Mouse (Mus musculus): Measurements from ENCODE around the gene Epha7. TPM values are rescaled to one million over a fixed set of nuclear protein-coding genes. Genes with fewer than 3 reads are reported as not detected.

Gene Epha7
- polyA plus RNA-seq, 1 experiment from 2014 or later, result 5.4 TPM

- Histone ChIP-seq H3K36me3 (ENCODE audit: insufficient read depth, low read length) (no peaks in the 10 kb centered on the region), H3K4me1 (ENCODE audit: insufficient read depth, low read depth, low read length) (no peaks in the 10 kb centered on the region), H3K27me3 (replicated peaks; ENCODE audit: insufficient read depth, low read length) (no peaks in the 10 kb centered on the region), H3K9ac (replicated peaks; ENCODE audit: low read depth) (no peak overlapping the region), H3K4me3 (ENCODE audit: low read depth, low read length) (no peak overlapping the region), H3K27ac (ENCODE audit: low read length) (no peak overlapping the region), H3K4me2 (replicated peaks; ENCODE audit: low read depth, low read length) (no peak overlapping the region), H3K9me3 (ENCODE audit: low read length) (no peaks in the 10 kb centered on the region)
- 55% methylated on average over 3 of the region's 3 CpGs for WGBS
- ATAC-seq, result no peak
- TF ChIP-seq CTCF (IDR thresholded peaks at IDR 0.05) (no peak), EP300 (IDR thresholded peaks at IDR 0.05) (no peak)
- no peak for DNase-seq (ENCODE audit: low spot score)
Measured at GRCm38 (mm10) chr4:28890102-28890501, 77.2 kb downstream of the Epha7 start.

DNA sequence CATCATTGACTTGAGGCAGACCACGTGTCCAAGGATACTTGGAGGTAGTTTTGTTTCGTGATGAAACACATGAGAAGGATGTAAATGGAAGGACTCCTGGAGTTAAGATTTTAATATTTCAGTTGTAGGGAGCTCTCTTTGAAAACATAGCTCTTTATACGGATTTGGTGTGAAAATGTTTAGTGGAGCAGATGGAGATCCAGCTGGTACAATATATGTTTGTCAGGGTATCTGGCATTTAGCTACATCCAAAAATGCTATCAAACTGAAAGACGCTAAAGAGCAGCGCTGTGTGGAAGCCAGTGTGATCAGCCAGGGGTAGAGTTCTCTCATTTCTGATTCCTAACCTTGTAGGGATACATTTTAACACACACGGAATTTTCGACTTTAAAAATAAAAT, 82.5 kb downstream of the Epha7 start:
- Histone ChIP-seq H3K4me2 (replicated peaks; ENCODE audit: low read depth, low read length) (no peak overlapping the region), H3K36me3 (ENCODE audit: insufficient read depth, low read length) (no peaks in the 10 kb centered on the region), H3K9ac (replicated peaks; ENCODE audit: low read depth) (no peak overlapping the region), H3K27ac (ENCODE audit: low read length) (no peak overlapping the region), H3K27me3 (replicated peaks; ENCODE audit: insufficient read depth, low read length) (no peaks in the 10 kb centered on the region), H3K4me3 (ENCODE audit: low read depth, low read length) (no peak overlapping the region), H3K4me1 (ENCODE audit: insufficient read depth, low read depth, low read length) (no peaks in the 10 kb centered on the region), H3K9me3 (ENCODE audit: low read length) (no peaks in the 10 kb centered on the region)
- TF ChIP-seq EP300 (IDR thresholded peaks at IDR 0.05) (no peak), CTCF (IDR thresholded peaks at IDR 0.05) (no peak)
- DNase-seq (ENCODE audit: low spot score), result no peak
- 80% methylated on average over 7 of the region's 7 CpGs for WGBS
- ATAC-seq, result no peak

GRCm38 (mm10) chr4:28899373-28899772, 86.4 kb downstream of the Epha7 start:
- Histone ChIP-seq H3K27me3 (replicated peaks; ENCODE audit: insufficient read depth, low read length) (no peaks in the 10 kb centered on the region), H3K9me3 (ENCODE audit: low read length) (no peaks in the 10 kb centered on the region), H3K9ac (replicated peaks; ENCODE audit: low read depth) (no peak overlapping the region), H3K4me2 (replicated peaks; ENCODE audit: low read depth, low read length) (no peak overlapping the region), H3K4me1 (ENCODE audit: insufficient read depth, low read depth, low read length) (no peaks in the 10 kb centered on the region), H3K4me3 (ENCODE audit: low read depth, low read length) (no peak overlapping the region), H3K27ac (ENCODE audit: low read length) (no peak overlapping the region), H3K36me3 (ENCODE audit: insufficient read depth, low read length) (no peaks in the 10 kb centered on the region)
- ATAC-seq (no peak), DNase-seq (ENCODE audit: low spot score) (no peak)
- WGBS, result 88% methylated on average over 4 of the region's 4 CpGs
- TF ChIP-seq CTCF (IDR thresholded peaks at IDR 0.05), result no peak
- TF ChIP-seq EP300 (IDR thresholded peaks at IDR 0.05), result no peak

DNA sequence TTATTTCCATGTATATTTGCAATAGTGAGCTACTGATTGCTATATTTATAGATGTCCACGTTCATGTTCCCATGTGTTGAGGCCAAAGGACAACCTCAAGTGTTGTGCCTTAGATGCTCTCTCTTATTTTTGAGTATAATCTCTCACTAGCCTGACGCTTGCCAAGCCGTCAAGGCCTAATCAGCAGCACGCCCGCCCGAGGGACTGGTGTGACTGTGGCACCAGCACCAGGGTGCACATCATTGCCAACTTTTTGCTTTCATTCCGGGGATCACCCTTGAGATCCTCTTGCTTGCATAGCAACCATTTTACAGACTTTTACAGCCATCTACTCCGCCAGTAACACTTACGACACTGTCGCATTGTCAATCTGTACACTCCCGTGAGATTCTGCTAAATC, 86.9 kb downstream of the Epha7 start:
- no peak overlapping the region for H3K4me3 ChIP-seq (ENCODE audit: low read depth, low read length)
- no peak for TF ChIP-seq EP300 (IDR thresholded peaks at IDR 0.05)
- TF ChIP-seq CTCF (IDR thresholded peaks at IDR 0.05), result no peak
- no peaks in the 10 kb centered on the region for H3K9me3 ChIP-seq (ENCODE audit: low read length)
- ATAC-seq (no peak), DNase-seq (ENCODE audit: low spot score) (no peak)
- WGBS, result 87% methylated on average over 11 of the region's 11 CpGs
- H3K9ac ChIP-seq (replicated peaks; ENCODE audit: low read depth), result no peak overlapping the region
- H3K4me1 ChIP-seq (ENCODE audit: insufficient read depth, low read depth, low read length), result no peaks in the 10 kb centered on the region
- no peaks in the 10 kb centered on the region for H3K36me3 ChIP-seq (ENCODE audit: insufficient read depth, low read length)
- H3K4me2 ChIP-seq (replicated peaks; ENCODE audit: low read depth, low read length), result no peak overlapping the region
- no peaks in the 10 kb centered on the region for H3K27me3 ChIP-seq (replicated peaks; ENCODE audit: insufficient read depth, low read length)
- no peak overlapping the region for H3K27ac ChIP-seq (ENCODE audit: low read length)

- no peaks in the 10 kb centered on the region for H3K9me3 ChIP-seq (ENCODE audit: low read length)
- H3K27me3 ChIP-seq (replicated peaks; ENCODE audit: insufficient read depth, low read length), result no peaks in the 10 kb centered on the region
- no peaks in the 10 kb centered on the region for H3K36me3 ChIP-seq (ENCODE audit: insufficient read depth, low read length)
- H3K9ac ChIP-seq (replicated peaks; ENCODE audit: low read depth), result no peak overlapping the region
- H3K4me2 ChIP-seq (replicated peaks; ENCODE audit: low read depth, low read length), result no peak overlapping the region
- H3K4me1 ChIP-seq (ENCODE audit: insufficient read depth, low read depth, low read length), result no peaks in the 10 kb centered on the region
- ATAC-seq (no peak), DNase-seq (ENCODE audit: low spot score) (no peak)
- TF ChIP-seq CTCF (IDR thresholded peaks at IDR 0.05) (no peak), EP300 (IDR thresholded peaks at IDR 0.05) (no peak)
- no peak overlapping the region for H3K4me3 ChIP-seq (ENCODE audit: low read depth, low read length)
- no peak overlapping the region for H3K27ac ChIP-seq (ENCODE audit: low read length)
- 93% methylated on average over 5 of the region's 5 CpGs for WGBS
Measured at GRCm38 (mm10) chr4:28901496-28901895, 88.6 kb downstream of the Epha7 start.

GRCm38 (mm10) chr4:28902004-28902704, 89.2 kb downstream of the Epha7 start:
- WGBS, result 89% methylated on average over 4 of the region's 4 CpGs
- H3K9me3 ChIP-seq (ENCODE audit: low read length), result no peaks in the 10 kb centered on the region

More at GRCm38 (mm10) chr4:28902004-28902704, 89.2 kb downstream of the Epha7 start:
- no peak overlapping the region for H3K9ac ChIP-seq (replicated peaks; ENCODE audit: low read depth)
- no peaks in the 10 kb centered on the region for H3K36me3 ChIP-seq (ENCODE audit: insufficient read depth, low read length)
- TF ChIP-seq CTCF (IDR thresholded peaks at IDR 0.05) (no peak), EP300 (IDR thresholded peaks at IDR 0.05) (no peak)
- no peak for DNase-seq (ENCODE audit: low spot score)
- no peaks in the 10 kb centered on the region for H3K27me3 ChIP-seq (replicated peaks; ENCODE audit: insufficient read depth, low read length)
- no peaks in the 10 kb centered on the region for H3K4me1 ChIP-seq (ENCODE audit: insufficient read depth, low read depth, low read length)
- no peak overlapping the region for H3K27ac ChIP-seq (ENCODE audit: low read length)
- H3K4me2 ChIP-seq (replicated peaks; ENCODE audit: low read depth, low read length), result no peak overlapping the region
- no peak for ATAC-seq
- H3K4me3 ChIP-seq (ENCODE audit: low read depth, low read length), result no peak overlapping the region

Measured in lung, postnatal 0 days (tissue).